Mouse (Mus musculus) liver, embryonic 13.5 days (tissue): Measurements from ENCODE around the gene Epha8. TPM values are rescaled to one million over a fixed set of nuclear protein-coding genes. Genes with fewer than 3 reads are reported as not detected.

Experiments
- ATAC-seq: fragments of 200-750 bp; cut with Nextera tagmentation; 2 replicates; pipeline ENCODE4 v1.8.0; 2017; ENCODE audit warnings: low read depth, mild to moderate bottlenecking, moderate number of reproducible peaks, moderate library complexity
- DNase-seq: peaks from one replicate; pipeline ENCODE4 v3.0.0; 2022
- H3K27ac ChIP-seq: fragments of 300-500 bp; sonication (generic); 2 replicates; pipeline ENCODE4 v1.5.1; 2015; ENCODE audit warnings: moderate library complexity, mild to moderate bottlenecking, inconsistent platforms
- H3K27me3 ChIP-seq: fragments of 300-500 bp; sonication (generic); 2 replicates; pipeline ENCODE4 v1.6.1; 2015; ENCODE audit warnings: mild to moderate bottlenecking, inconsistent platforms
- H3K36me3 ChIP-seq: fragments of 300-500 bp; sonication (generic); 2 replicates; pipeline ENCODE4 v1.6.1; 2015; ENCODE audit warnings: mild to moderate bottlenecking, inconsistent platforms
- H3K4me1 ChIP-seq: fragments of 300-500 bp; sonication (generic); replicated peaks from 2 replicates; pipeline ENCODE4 v1.6.1; 2015; ENCODE audit warnings: inconsistent platforms
- H3K4me2 ChIP-seq: fragments of 300-500 bp; sonication (generic); 2 replicates; pipeline ENCODE4 v1.6.1; 2015; ENCODE audit warnings: inconsistent platforms, mild to moderate bottlenecking, moderate library complexity
- H3K4me3 ChIP-seq: fragments of 300-500 bp; sonication (generic); replicated peaks from 2 replicates; pipeline ENCODE4 v1.5.1; 2015; ENCODE audit warnings: mild to moderate bottlenecking, inconsistent platforms
- H3K9ac ChIP-seq: fragments of 300-500 bp; sonication (generic); 2 replicates; pipeline ENCODE4 v1.6.1; 2015; ENCODE audit warnings: mild to moderate bottlenecking, inconsistent platforms
- H3K9me3 ChIP-seq: fragments of 300-500 bp; sonication (generic); replicated peaks from 2 replicates; pipeline ENCODE4 v1.6.1; 2016; ENCODE audit warnings: inconsistent platforms
- WGBS: fragments of 180-500 bp; shearing (Covaris S2); methylation state at CpG from one replicate; pipeline ENCODE4 v1.1.7; 2015; ENCODE audit not compliant: insufficient replicate concordance; 5-methylcytosine and 5-hydroxymethylcytosine counted together
- polyA plus RNA-seq: library from polyadenylated mRNA; unstranded; fragments of >200 nt; fragmentation: Nextera tagmentation; extraction: Ambion mirVana; gene quantifications from 2 replicates; pipeline ENCODE4 v1.2.1, GENCODE M21; 2015

The Epha8 gene
- polyA plus RNA-seq, 1 experiment from 2014 or later = 0.14 TPM

GRCm38 (mm10) chr4:136949266-136949989 lies 7.2 kb downstream of the Epha8 start:
- DNase-seq = no peak
- H3K4me2 ChIP-seq = no peak overlapping the region
- no peaks in the 10 kb centered on the region for H3K4me1 ChIP-seq
- no peak for ATAC-seq
- no peak overlapping the region for H3K4me3 ChIP-seq
- H3K27me3 ChIP-seq = peaks cover 35% of the 10 kb centered on the region
- no peaks in the 10 kb centered on the region for H3K36me3 ChIP-seq
- no peaks in the 10 kb centered on the region for H3K9me3 ChIP-seq
- no peak overlapping the region for H3K27ac ChIP-seq
- 38% methylated on average over 10 of the region's 10 CpGs for WGBS
- no peak overlapping the region for H3K9ac ChIP-seq

DNA sequence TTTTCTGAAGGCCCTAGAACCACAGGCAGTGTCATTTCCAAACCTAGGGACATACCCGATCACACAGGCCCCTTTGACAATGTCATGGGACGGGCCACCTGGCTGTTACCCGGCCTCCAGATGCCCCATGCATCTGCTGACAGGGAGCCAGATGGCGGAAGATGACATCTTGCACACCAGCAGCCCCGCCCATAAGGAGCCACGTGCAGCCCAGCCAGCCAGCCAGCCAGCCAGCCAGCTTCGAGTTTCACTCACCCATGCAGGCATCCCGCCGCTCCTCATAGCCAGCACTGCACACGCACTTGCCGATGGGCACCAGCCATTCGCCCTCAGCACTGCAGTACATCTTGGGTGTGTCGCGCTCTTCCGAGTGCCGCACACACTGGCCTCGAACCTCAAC lies 11.2 kb downstream of the Epha8 start:
- 53% methylated on average over 17 of the region's 17 CpGs for WGBS
- ATAC-seq = no peak
- no peak overlapping the region for H3K9ac ChIP-seq
- DNase-seq = no peak
- H3K4me1 ChIP-seq = no peaks in the 10 kb centered on the region
- H3K4me3 ChIP-seq = no peak overlapping the region
- H3K27me3 ChIP-seq = peaks cover 59% of the 10 kb centered on the region
- no peaks in the 10 kb centered on the region for H3K36me3 ChIP-seq
- H3K27ac ChIP-seq = no peak overlapping the region
- H3K9me3 ChIP-seq = no peaks in the 10 kb centered on the region
- no peak overlapping the region for H3K4me2 ChIP-seq

DNA sequence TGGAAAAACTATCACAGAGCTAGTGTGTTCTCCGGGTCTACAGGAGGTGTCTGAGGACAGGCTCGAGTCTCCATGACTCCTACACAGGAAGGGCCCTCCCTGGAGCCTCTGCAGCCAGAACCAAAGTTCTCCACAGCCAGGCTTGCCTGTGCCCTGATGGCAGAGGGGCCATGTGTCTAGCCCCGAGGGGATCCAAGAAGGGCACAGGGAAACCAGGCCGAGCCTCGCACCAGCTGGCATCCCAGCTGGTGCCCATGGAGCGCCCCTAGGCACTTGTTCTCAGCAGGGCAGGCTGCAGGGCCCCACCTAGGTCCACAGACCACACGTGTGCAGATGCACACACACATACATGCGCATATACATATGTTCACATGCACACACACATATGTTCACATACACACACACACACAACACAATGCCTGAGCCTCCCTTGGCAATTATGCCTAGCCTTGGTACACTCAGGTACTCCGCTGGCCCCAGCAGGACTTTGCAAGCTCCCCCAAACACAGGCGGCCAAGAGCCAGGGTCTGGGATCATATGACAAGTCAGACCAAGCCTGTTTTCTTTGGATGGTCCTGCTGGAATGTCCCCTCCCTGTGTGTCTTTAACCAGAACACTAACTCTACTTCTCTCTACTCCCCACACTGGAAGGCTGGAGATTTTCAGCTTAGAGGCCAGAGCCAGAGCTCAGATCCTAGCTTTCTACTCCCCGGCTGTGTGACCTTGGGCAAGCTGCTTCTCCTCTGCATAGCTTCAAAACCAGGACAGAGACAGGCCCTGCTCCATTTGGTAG lies 11.9 kb downstream of the Epha8 start:
- Histone ChIP-seq H3K36me3 (no peaks in the 10 kb centered on the region), H3K27me3 (peaks cover 59% of the 10 kb centered on the region), H3K4me1 (no peaks in the 10 kb centered on the region), H3K27ac (no peak overlapping the region), H3K9me3 (no peaks in the 10 kb centered on the region), H3K9ac (no peak overlapping the region), H3K4me2 (no peak overlapping the region), H3K4me3 (no peak overlapping the region)
- 65% methylated on average over 11 of the region's 11 CpGs for WGBS
- ATAC-seq = no peak
- DNase-seq = no peak

GRCm38 (mm10) chr4:136943175-136943574 lies 13.4 kb downstream of the Epha8 start:
- WGBS = 19% methylated on average over 13 of the region's 13 CpGs
- H3K4me1 ChIP-seq = no peaks in the 10 kb centered on the region
- DNase-seq (no peak), ATAC-seq (no peak)
- H3K36me3 ChIP-seq = no peaks in the 10 kb centered on the region
- H3K4me2 ChIP-seq = no peak overlapping the region
- peaks cover 59% of the 10 kb centered on the region for H3K27me3 ChIP-seq
- no peak overlapping the region for H3K9ac ChIP-seq
- H3K27ac ChIP-seq = no peak overlapping the region
- no peak overlapping the region for H3K4me3 ChIP-seq
- H3K9me3 ChIP-seq = no peaks in the 10 kb centered on the region

GRCm38 (mm10) chr4:136942761-136943160 lies 13.9 kb downstream of the Epha8 start:
- peaks cover 57% of the 10 kb centered on the region for H3K27me3 ChIP-seq

GRCm38 (mm10) chr4:136937935-136938334 lies 18.7 kb downstream of the Epha8 start:
- H3K4me3 ChIP-seq = no peak overlapping the region
- H3K36me3 ChIP-seq = no peaks in the 10 kb centered on the region
- H3K27me3 ChIP-seq = peaks cover 22% of the 10 kb centered on the region
- no peak for DNase-seq
- 64% methylated on average over 5 of the region's 5 CpGs for WGBS
- H3K9me3 ChIP-seq = no peaks in the 10 kb centered on the region
- H3K9ac ChIP-seq = no peak overlapping the region
- no peak overlapping the region for H3K4me2 ChIP-seq
- no peak overlapping the region for H3K27ac ChIP-seq
- peaks cover 13% of the 10 kb centered on the region for H3K4me1 ChIP-seq
- no peak for ATAC-seq

More at GRCm38 (mm10) chr4:136942761-136943160, 13.9 kb downstream of the Epha8 start:
- 28% methylated on average over 18 of the region's 18 CpGs for WGBS
- no peak for ATAC-seq
- H3K36me3 ChIP-seq = no peaks in the 10 kb centered on the region
- no peaks in the 10 kb centered on the region for H3K4me1 ChIP-seq
- DNase-seq = no peak
- H3K9ac ChIP-seq = no peak overlapping the region
- H3K27ac ChIP-seq = no peak overlapping the region
- H3K4me2 ChIP-seq = no peak overlapping the region
- no peaks in the 10 kb centered on the region for H3K9me3 ChIP-seq
- H3K4me3 ChIP-seq = no peak overlapping the region

- WGBS = 51% methylated on average over 4 of the region's 4 CpGs
- Histone ChIP-seq H3K27me3 (peaks cover 16% of the 10 kb centered on the region), H3K9ac (no peak overlapping the region), H3K4me3 (no peak overlapping the region), H3K9me3 (no peaks in the 10 kb centered on the region), H3K4me2 (no peak overlapping the region), H3K36me3 (no peaks in the 10 kb centered on the region), H3K4me1 (peaks cover 13% of the 10 kb centered on the region), H3K27ac (no peak overlapping the region)
- no peak for DNase-seq
- no peak for ATAC-seq
Measured at GRCm38 (mm10) chr4:136937344-136937743, 19.3 kb downstream of the Epha8 start.

- Histone ChIP-seq H3K36me3 (no peaks in the 10 kb centered on the region), H3K27ac (no peak overlapping the region), H3K9me3 (no peaks in the 10 kb centered on the region), H3K27me3 (peaks cover 3% of the 10 kb centered on the region; the same call in 1 of the 2 replicates), H3K4me3 (no peak overlapping the region), H3K4me2 (peak overlapping the region; percentile 26; the same call in 1 of the 2 replicates), H3K9ac (no peak overlapping the region), H3K4me1 (peaks cover 32% of the 10 kb centered on the region)
- DNase-seq (no peak), ATAC-seq (peak; percentile 43; the same call in 1 of the 2 replicates)
- WGBS = 43% methylated on average over 18 of the region's 18 CpGs
Measured at GRCm38 (mm10) chr4:136934746-136935613, 21.6 kb downstream of the Epha8 start.

DNA sequence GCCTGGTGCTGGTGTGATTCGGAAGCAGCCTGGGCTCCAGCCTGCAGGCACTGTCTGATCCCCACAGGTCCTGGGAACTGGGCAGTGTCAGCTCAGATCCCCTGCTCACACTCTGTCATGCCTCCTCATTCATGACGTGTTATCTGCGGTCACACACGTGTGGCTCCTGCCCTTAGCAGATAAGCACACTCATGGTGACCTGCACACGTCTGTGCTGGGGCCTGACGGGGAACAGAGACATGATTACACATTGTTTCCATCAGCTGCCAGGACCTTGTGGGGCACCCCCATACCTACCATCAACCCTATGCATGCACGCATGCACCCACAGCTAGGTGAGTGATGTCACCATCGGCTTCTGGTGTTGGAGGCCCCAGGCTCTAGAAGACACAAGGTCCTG lies 26.1 kb downstream of the Epha8 start:
- Histone ChIP-seq H3K4me3 (no peak overlapping the region), H3K4me1 (peaks cover 42% of the 10 kb centered on the region), H3K36me3 (no peaks in the 10 kb centered on the region), H3K9me3 (no peaks in the 10 kb centered on the region), H3K27ac (peak overlapping the region; percentile 79), H3K4me2 (peak overlapping the region; percentile 29), H3K27me3 (peaks cover 26% of the 10 kb centered on the region), H3K9ac (peak overlapping the region; percentile 26; the same call in 1 of the 2 replicates)
- DNase-seq (peak; percentile 66), ATAC-seq (peak; percentile 96)
- WGBS = 47% methylated on average over 8 of the region's 8 CpGs

DNA sequence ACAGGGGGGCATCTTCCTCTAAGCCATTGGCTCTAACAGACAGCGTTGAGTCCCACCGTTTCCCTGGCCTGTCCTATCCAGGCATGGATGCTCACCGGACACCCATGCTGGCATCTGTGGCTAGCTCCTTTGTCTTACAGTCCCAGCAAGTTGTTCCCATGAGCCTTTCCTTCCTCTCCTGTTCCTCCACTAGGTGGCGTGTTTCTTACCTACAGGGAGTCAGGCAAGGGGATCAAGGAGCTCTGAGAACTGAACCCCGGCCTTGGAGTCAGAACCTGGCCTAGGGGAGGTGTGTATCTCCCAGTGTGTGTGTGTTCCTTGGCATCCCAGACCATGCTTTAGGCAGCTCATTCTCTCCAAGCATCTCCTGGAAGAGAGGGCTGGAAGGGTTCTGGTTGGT lies 27.7 kb downstream of the Epha8 start:
- Histone ChIP-seq H3K4me2 (no peak overlapping the region), H3K4me3 (no peak overlapping the region), H3K27ac (no peak overlapping the region), H3K9me3 (no peaks in the 10 kb centered on the region), H3K27me3 (peaks cover 30% of the 10 kb centered on the region), H3K4me1 (peaks cover 29% of the 10 kb centered on the region), H3K9ac (no peak overlapping the region), H3K36me3 (no peaks in the 10 kb centered on the region)
- ATAC-seq = no peak
- WGBS = 14% methylated on average over 5 of the region's 5 CpGs
- no peak for DNase-seq

DNA sequence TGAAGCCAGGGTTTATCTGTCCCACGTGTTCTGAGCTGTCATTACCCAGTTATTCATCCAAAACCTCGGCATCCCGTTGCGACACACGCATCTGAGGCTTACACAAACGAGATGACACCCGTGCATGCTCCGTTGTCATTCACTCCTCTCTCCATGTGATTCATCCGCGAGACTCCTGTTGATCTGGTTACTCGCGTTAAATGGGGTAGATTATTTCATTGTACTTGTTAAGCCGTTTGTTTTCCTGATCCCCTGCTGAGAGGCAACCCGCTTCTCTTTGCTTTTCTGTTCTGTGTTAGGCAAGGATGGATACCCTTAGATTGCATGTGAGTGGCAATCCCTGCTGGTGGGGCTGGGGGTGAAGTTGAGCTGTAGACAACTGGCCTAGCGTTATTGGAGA lies 30.8 kb downstream of the Epha8 start:
- no peak overlapping the region for H3K4me3 ChIP-seq
- H3K4me1 ChIP-seq = peaks cover 18% of the 10 kb centered on the region
- ATAC-seq (no peak), DNase-seq (no peak)
- no peak overlapping the region for H3K4me2 ChIP-seq
- no peaks in the 10 kb centered on the region for H3K36me3 ChIP-seq
- H3K9ac ChIP-seq = no peak overlapping the region
- no peaks in the 10 kb centered on the region for H3K9me3 ChIP-seq
- H3K27me3 ChIP-seq = peaks cover 26% of the 10 kb centered on the region
- H3K27ac ChIP-seq = no peak overlapping the region
- 22% methylated on average over 15 of the region's 15 CpGs for WGBS
